9 mouse cellular contexts compared by ENCODE assay signal in the genomic region with DNA sequence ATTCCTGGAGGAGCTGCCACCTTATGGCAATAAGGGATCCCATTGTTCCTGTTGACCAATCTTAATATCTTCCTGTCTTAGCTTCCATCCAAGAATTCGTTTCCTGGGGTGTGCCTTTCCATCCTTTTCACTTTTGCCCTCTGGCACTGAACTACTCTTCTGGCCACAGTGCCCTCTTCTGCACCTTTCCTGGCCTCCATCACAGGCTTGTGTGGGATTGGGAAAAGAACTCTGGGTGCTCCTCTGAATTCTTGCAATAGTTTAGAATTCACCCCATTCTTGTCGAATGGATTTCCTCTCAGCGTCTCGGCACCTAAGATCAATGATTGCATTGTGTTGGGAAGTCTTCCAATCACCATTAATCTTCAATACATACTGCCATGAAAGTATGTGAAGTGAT. TPM values are rescaled to one million over a fixed set of nuclear protein-coding genes. Genes with fewer than 3 reads are reported as not detected.
A peak's percentile ranks its signal among the peaks of the same experiment; 100 is the strongest.
DNase-seq lines count a peak whose midpoint lies in the region; ATAC-seq and TF ChIP-seq lines count a peak whose summit lies in the region.
"Had no signal": no experiment of that assay in that cellular context is flagged by ENCODE, and none has a peak within 500 bp of the region (broad histone marks: within the 10 kb centered on the region; RNA-seq: fewer than 3 reads in every experiment).

No protein-coding gene starts in this region.

- no peak overlapping the region for H3K9ac ChIP-seq in heart, embryonic 11.5 days (ENCODE audit: low read depth, low read length)
- peak overlapping the region; percentile 43; the same call in 1 of the 2 replicates for H3K9ac ChIP-seq in ES-Bruce4 (ENCODE audit: low read depth, poor library complexity, severe bottlenecking)
- H3K9ac ChIP-seq in hindbrain, embryonic 13.5 days = peak overlapping the region; percentile 87; the same call in 1 of the 2 replicates

- peaks cover 9% of the 10 kb centered on the region; the same call in 1 of the 2 replicates for H3K4me1 ChIP-seq in heart, embryonic 11.5 days (ENCODE audit: control insufficient read depth, insufficient read depth, low read length)
- no peaks in the 10 kb centered on the region for H3K4me1 ChIP-seq in ES-Bruce4 (ENCODE audit: control insufficient read depth, insufficient read depth, low read length)
- peaks cover 27% of the 10 kb centered on the region for H3K4me1 ChIP-seq in hindbrain, embryonic 13.5 days (replicated peaks)
- peaks cover 31% of the 10 kb centered on the region for H3K4me1 ChIP-seq in midbrain, embryonic 10.5 days

- H3K9me3 ChIP-seq in heart, embryonic 11.5 days (replicated peaks; ENCODE audit: control insufficient read depth, low read length) = no peaks in the 10 kb centered on the region
- no peaks in the 10 kb centered on the region for H3K9me3 ChIP-seq in ES-Bruce4 (replicated peaks; ENCODE audit: control insufficient read depth, insufficient read depth, low read length, poor library complexity, severe bottlenecking)
- no peaks in the 10 kb centered on the region for H3K9me3 ChIP-seq in hindbrain, embryonic 13.5 days
- no peaks in the 10 kb centered on the region for H3K9me3 ChIP-seq in midbrain, embryonic 10.5 days (replicated peaks)

- no peak for TF ChIP-seq POLR2A in ES-Bruce4 (IDR thresholded peaks at IDR 0.05; ENCODE audit: insufficient read depth, low read length)

- H3K4me3 ChIP-seq in heart, embryonic 11.5 days (ENCODE audit: low read depth, low read length) = peak overlapping the region; percentile 84; the same call in 1 of the 2 replicates
- H3K4me3 ChIP-seq in ES-Bruce4 (ENCODE audit: low read depth, low read length) = no peak overlapping the region
- peak overlapping the region; percentile 84 for H3K4me3 ChIP-seq in hindbrain, embryonic 13.5 days
- H3K4me3 ChIP-seq in midbrain, embryonic 10.5 days = peak overlapping the region; percentile 79

- no peak for TF ChIP-seq CTCF in ES-Bruce4 (IDR thresholded peaks at IDR 0.05; ENCODE audit: low read depth, low read length)

- no peaks in the 10 kb centered on the region for H3K36me3 ChIP-seq in heart, embryonic 11.5 days (ENCODE audit: control insufficient read depth, insufficient read depth, low read length)
- H3K36me3 ChIP-seq in ES-Bruce4 (ENCODE audit: control insufficient read depth, insufficient read depth, low read length, poor library complexity, severe bottlenecking) = no peaks in the 10 kb centered on the region
- no peaks in the 10 kb centered on the region for H3K36me3 ChIP-seq in hindbrain, embryonic 13.5 days
- no peaks in the 10 kb centered on the region for H3K36me3 ChIP-seq in midbrain, embryonic 10.5 days

- intact Hi-C loops in heart, postnatal 36 days (cut with DNase I) = loop anchor here (1.0 kb wide), 1 partner anchor 65 kb away; no protein-coding TSS in a partner anchor

- no peaks in the 10 kb centered on the region for H3K27me3 ChIP-seq in heart, embryonic 11.5 days (ENCODE audit: control insufficient read depth, insufficient read depth, low read length)
- H3K27me3 ChIP-seq in ES-Bruce4 (ENCODE audit: control insufficient read depth, insufficient read depth, low read length, poor library complexity, severe bottlenecking) = no peaks in the 10 kb centered on the region
- no peaks in the 10 kb centered on the region for H3K27me3 ChIP-seq in hindbrain, embryonic 13.5 days
- H3K27me3 ChIP-seq in midbrain, embryonic 10.5 days (ENCODE audit: low read depth, poor library complexity, severe bottlenecking) = peaks cover 18% of the 10 kb centered on the region; the same call in 1 of the 2 replicates

- no peak for ATAC-seq in heart, embryonic 11.5 days (replicated peaks; ENCODE audit: insufficient number of reproducible peaks, low FRiP score, low TSS enrichment)
- ATAC-seq in hindbrain, embryonic 13.5 days (ENCODE audit: low FRiP score) = no peak

- DNase-seq in heart, postnatal 36 days = no peak
- DNase-seq in midbrain, embryonic 10.5 days (ENCODE audit: low spot score) = no peak
- no peak for DNase-seq in frontal cortex, postnatal 14 days (ENCODE audit: low spot score in 2 of 2)
- DNase-seq in embryo, embryonic 9.5 days (ENCODE audit: extremely low spot score) = no peak
- DNase-seq in testis, postnatal 10 days (ENCODE audit: low spot score) = no peak

- H3K27ac ChIP-seq in heart, embryonic 11.5 days (ENCODE audit: low read depth, low read length) = no peak overlapping the region
- H3K27ac ChIP-seq in ES-Bruce4 (ENCODE audit: insufficient read depth, low read length) = no peak overlapping the region
- peak overlapping the region; percentile 93; the same call in 1 of the 2 replicates for H3K27ac ChIP-seq in hindbrain, embryonic 13.5 days
- H3K27ac ChIP-seq in midbrain, embryonic 10.5 days (replicated peaks) = peak overlapping the region; percentile 97; the same call in 1 of the 2 replicates

- peak overlapping the region; percentile 87 for H3K4me2 ChIP-seq in heart, embryonic 11.5 days
- peak overlapping the region; percentile 80 for H3K4me2 ChIP-seq in hindbrain, embryonic 13.5 days

- 37% methylated on average over 4 of the region's 4 CpGs for WGBS in heart, embryonic 11.5 days (ENCODE audit: insufficient replicate concordance)
- 36% methylated on average over 4 of the region's 4 CpGs for WGBS in hindbrain, embryonic 13.5 days
- WGBS in midbrain, embryonic 10.5 days = 54% methylated on average over 4 of the region's 4 CpGs

- no peak for TF ChIP-seq EP300 in ES-Bruce4 (IDR thresholded peaks at IDR 0.05; ENCODE audit: insufficient read depth, low read depth, low read length)

RNA-seq across cellular contexts. Expression of gene Gm11437, which starts 11.3 kb away (rescaled TPM):
- not detected in 2 replicates for polyA plus RNA-seq in heart, embryonic 11.5 days (2014; fragmentation: Nextera tagmentation; extraction: Ambion mirVana)
- total RNA-seq in heart, postnatal 36 days (2021) = not detected
- not detected in 2 replicates for polyA plus RNA-seq in ES-Bruce4 (2011; ENCODE audit: insufficient read depth, insufficient read length, low read depth, missing spikeins)
- polyA plus RNA-seq in hindbrain, embryonic 13.5 days (2015; fragmentation: Nextera tagmentation; extraction: Ambion mirVana) = 0.16 and 0.26 TPM in 2 replicates
- polyA plus RNA-seq in midbrain, embryonic 10.5 days (2016; fragmentation: Nextera tagmentation; extraction: Ambion mirVana) = not detected in 2 replicates
- total RNA-seq: ES-E14 had no signal

RNA-seq across cellular contexts. Expression of gene Acaca, which starts 49.1 kb away (rescaled TPM):
- polyA plus RNA-seq in heart, embryonic 11.5 days (2014; fragmentation: Nextera tagmentation; extraction: Ambion mirVana) = 11.9 and 12.1 TPM in 2 replicates
- 10 to 100 TPM; 13.6 to 26.1 TPM for total RNA-seq in heart, postnatal 36 days (2021)
- polyA plus RNA-seq in ES-Bruce4 (2011; ENCODE audit: insufficient read depth, insufficient read length, low read depth, missing spikeins) = 49.5 and 50.3 TPM in 2 replicates
- 24.5 and 25.6 TPM in 2 replicates for polyA plus RNA-seq in hindbrain, embryonic 13.5 days (2015; fragmentation: Nextera tagmentation; extraction: Ambion mirVana)
- polyA plus RNA-seq in midbrain, embryonic 10.5 days (2016; fragmentation: Nextera tagmentation; extraction: Ambion mirVana) = 18.9 and 25.9 TPM in 2 replicates

RNA-seq across cellular contexts. Expression of gene Tada2a, which starts 49.2 kb away (rescaled TPM):
- polyA plus RNA-seq in heart, embryonic 11.5 days (2014; fragmentation: Nextera tagmentation; extraction: Ambion mirVana) = 21.3 and 24.2 TPM in 2 replicates
- 1 to 10 TPM; 5.9 to 8.2 TPM for total RNA-seq in heart, postnatal 36 days (2021)
- 95.8 and 99.3 TPM in 2 replicates for polyA plus RNA-seq in ES-Bruce4 (2011; ENCODE audit: insufficient read depth, insufficient read length, low read depth, missing spikeins)
- 30.0 and 30.4 TPM in 2 replicates for polyA plus RNA-seq in hindbrain, embryonic 13.5 days (2015; fragmentation: Nextera tagmentation; extraction: Ambion mirVana)
- polyA plus RNA-seq in midbrain, embryonic 10.5 days (2016; fragmentation: Nextera tagmentation; extraction: Ambion mirVana) = 36.4 and 37.8 TPM in 2 replicates

Comparison
In these comparisons a context has a peak if more than half of its experiments do, and no peak if none do; other contexts are left out.
1. H3K27ac ChIP-seq: peak in hindbrain, embryonic 13.5 days (single experiment) and midbrain, embryonic 10.5 days (single experiment); none in heart, embryonic 11.5 days (single experiment) and ES-Bruce4 (single experiment).